Mouse (Mus musculus) frontal cortex, postnatal 14 days (tissue): ENCODE measurements around the gene Cox6b1.

Source experiments
- DNase-seq, 2 experiments: peaks; one replicate each; pipeline ENCODE4 v3.0.0; 2022; ENCODE audit warnings: low spot score in 2 of 2

Gene Cox6b1

DNA sequence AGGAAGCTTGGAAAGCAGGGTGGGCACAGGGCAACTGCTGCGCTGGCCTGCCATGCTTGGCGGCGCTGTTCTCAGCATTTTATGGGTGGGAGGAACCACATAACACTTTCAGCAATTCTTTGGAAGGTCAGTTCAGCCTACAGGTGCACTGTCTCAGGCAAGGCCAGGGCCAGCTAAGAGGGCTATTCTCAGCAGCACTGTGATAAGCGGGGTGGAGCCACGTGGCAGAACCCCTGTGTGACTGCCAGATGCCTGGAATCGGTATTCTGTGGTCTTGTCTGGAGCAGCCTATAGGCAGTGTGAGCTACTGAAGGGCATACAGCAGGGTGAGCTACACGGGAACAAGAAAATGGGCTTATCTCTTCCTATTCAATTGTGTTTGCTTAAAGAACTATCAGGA, 15.9 kb downstream of the Cox6b1 start:
- no peak for DNase-seq

DNA sequence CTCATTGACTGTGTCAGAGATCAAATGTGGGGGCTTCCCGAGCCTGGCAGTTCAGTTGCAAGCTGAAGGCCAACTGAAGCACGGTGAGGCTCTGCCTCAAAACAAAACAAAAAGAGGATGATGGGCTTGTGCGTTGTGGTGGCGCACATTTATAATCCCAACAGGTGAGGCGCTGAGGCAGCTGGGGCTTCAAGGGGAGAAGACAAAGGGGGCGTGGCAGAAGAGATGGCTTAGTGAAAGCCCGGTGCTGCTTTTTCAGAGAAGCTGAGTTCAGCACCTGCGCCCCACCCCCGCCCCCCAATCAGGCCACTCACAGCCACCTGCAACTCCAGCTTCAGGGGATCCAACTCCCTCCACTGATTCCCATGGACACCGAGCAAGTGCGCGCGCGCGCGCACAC, 17.5 kb downstream of the Cox6b1 start:
- no peak for DNase-seq

DNA sequence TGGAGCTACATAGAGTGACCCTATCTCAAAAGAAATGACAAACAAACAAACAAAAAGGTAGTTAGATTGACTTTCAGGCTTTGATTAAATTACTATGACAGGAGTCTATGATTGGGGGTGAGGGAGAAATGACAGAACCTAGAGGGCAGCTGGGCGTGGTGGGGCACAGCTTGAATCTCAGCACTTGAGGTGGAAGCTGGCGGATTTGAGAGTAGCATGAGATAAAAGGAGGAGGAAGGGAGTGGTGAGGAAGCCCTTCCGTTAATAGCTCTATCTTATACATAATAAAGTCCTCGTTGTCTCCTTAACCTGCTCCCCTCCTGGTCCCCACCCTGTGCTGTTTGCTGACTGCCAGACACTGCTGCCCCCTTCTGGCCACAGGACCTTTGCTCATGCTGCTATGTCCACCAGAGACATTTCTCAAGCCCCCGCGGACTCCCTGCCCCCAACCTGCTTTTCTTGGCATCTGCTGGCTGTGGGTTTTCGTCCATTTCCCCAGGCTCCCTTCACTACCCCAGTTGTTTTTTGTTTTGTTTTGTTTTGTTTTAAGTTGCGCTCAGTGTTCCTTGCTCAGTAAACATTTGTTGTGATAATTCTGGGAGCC, 18.1 kb downstream of the Cox6b1 start:
- no peak for DNase-seq

DNA sequence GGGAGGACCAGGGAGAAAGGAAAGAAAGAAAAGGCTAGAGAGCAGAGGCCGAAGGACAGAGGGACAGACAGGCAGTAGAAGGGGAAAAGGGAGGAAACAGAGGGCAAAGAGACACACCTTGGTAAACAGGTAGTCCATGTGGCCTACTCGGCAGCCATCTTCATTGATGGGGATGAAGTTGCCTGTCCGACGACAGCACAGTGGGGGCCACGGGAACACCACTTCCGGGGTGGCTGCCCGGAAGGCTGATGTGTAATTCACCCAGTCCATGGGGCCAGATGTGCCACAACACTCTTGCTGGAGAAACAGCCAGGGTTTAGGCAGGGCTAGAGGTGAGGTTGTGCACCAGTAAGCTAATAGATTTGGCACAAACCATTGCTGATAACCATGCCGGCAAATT, 21.0 kb downstream of the Cox6b1 start:
- DNase-seq, result no peak

DNA sequence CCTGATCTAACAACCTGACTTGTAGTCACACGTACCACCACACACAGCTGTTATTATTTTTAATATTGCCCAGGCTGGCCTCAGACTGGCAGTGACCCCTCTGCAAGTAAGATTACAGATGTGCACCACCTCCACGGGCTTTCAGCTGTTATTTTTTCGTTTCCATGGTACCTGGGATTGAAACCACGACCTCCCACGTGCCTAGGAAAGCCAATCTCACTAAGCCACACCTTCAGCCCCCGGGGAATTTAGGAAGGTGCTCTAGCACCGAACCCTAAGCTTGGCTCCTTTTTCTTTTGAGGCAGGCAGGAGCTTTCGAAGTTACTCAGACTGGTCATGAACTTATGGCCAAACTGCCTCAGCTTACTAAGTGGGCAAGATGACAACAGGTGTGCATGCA, 21.5 kb downstream of the Cox6b1 start:
- DNase-seq, result no peak

DNA sequence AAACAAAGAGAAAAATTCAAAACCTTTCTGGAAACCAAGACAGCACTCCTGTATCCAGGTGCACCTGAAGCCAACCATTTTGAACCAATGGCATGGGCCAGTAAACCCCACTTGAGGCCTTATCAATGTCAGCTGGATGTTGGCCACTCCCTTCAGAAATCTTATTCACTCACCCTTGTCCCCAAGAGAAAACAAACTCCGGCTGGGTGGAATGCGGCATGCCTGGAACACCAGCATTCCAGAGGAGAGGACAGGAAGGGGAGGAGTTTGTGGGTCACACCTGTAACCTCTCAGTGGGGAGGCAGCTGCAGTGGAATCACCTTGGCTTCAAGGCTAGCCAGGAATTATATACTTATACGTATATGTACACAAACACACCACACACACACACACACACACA, 23.4 kb downstream of the Cox6b1 start:
- DNase-seq, result no peak

GRCm38 (mm10) chr7:30600651-30601050, 25.3 kb downstream of the Cox6b1 start:
- no peak for DNase-seq

DNA sequence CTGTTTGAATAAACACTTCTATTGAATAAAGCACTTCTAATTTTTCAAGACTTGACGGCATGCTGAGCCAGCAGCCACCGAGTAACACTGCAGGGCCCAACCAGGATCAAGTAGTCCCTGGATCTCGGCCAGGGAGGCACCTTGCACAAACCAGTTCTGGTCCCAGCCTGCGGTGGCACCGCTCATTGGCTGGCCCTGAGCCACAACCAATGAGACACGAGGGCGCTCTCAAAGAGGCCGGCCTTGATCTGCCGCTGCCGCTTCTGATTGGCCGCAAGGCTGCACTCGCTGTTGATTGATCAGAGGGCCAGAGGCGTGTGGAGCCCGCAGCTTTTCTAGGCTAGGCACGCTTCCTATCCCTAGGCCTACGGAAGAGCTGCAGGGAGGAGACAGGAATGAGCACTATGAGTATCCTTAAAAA, 26.0 kb downstream of the Cox6b1 start:
- peak; percentile 85 to 87 for DNase-seq

DNA sequence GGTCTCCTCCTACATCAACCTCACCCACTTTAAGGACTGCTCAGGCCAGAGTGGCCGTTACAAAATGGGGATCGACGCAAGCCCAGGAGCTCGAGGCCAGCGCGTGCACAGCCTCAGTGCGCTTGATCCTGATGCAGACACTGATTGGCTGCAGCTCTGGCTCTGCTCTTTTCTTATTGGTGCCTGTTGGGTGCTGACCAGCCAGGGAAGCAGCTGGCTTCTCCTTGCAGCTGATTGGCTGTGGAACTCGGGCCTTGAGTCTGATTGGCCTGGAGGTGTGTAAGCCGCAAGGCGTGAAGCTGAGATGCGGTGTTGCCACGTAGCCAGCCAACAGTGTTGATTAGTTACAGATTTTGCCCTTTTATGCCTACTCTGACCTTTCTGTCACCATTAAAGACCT, 27.2 kb downstream of the Cox6b1 start, which contains the start of gene Zbtb32:
Gene Zbtb32 (minus strand): TSS at position 124 of the 400 bp plus-strand sequence.
- no peak for DNase-seq

DNA sequence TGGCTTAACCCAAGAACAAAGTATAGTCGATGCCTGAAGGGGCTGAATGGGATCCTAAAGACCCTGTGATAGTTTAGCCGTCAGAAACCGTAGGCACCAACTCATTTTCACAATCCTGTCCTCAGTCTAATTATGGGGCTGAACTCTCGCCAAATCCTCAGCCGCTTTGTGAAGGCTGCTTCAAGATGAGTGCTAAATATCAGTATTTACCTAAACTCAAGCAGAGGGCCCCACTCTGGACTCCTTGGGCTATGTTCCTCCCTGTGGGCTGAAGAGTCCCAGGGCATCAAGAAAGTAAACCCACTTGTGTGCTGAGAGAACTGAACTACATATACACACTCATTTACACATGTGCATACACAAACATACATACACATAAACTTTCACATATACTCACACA, 29.1 kb downstream of the Cox6b1 start:
- DNase-seq, result no peak

DNA sequence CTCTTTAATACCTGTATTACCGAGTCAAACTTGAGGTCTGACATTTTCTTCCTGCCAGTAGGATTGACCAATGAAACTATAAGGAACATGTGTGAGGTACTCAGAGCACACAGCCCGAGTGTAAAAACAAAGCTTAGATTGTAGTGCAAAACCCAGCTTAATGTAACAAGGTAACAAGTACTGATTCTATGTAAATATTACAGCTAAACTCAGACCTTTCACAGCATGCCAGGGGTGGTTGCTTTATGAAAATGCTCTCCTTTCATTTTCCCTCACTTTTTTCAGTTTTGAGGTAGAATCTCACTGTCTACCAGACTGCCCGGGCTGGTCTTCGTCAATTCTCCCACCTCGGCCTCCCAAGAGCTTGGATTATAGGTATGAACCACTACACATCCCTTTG, 29.9 kb downstream of the Cox6b1 start:
- no peak for DNase-seq

DNA sequence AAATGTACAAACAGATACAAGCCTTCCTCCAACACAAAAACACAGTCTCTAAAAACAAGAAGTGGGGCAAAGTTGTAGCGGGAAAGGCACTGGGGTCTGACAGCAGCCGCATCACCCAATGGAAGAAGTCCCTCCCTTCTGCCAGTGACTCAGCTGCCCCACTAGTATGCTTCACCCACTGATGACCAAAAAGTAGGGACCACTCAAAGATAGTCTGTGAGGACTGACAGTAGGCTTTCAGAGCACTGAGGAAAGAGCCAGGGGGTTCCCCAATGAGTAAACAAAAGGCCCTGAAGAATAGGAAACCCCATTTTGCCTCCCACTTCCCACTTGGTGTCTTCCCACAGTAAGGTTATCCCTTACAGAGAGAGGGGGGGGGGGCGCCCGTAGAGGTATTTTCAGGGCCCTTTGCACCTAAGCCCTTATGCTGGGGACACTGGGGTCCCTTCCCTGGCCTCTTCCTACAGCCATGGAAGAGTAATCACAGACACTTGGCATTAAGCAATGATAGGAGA, 31.4 kb downstream of the Cox6b1 start:
- DNase-seq, result no peak

GRCm38 (mm10) chr7:30593579-30594509, 32.1 kb downstream of the Cox6b1 start:
- DNase-seq, result no peak

- no peak for DNase-seq
Observed at GRCm38 (mm10) chr7:30592772-30593423, 33.1 kb downstream of the Cox6b1 start.

DNA sequence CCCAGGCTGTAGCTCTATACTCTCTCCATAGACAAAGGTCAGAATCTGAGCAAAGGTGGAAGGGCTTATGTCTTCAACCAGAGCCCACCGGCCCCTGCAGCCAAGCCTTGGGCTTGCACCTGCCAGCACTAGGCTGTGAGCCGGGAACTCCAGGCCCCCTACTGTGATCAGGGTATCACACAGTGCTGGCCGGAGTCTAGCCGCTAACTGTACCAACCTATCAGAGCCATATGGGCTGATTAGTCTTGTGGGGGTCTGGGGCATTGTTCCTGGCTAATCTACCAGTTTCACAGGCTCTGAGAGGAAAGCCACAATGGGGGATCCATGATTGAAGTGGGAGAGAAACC, 34.4 kb downstream of the Cox6b1 start:
- DNase-seq, result no peak

GRCm38 (mm10) chr7:30590927-30591604, 34.9 kb downstream of the Cox6b1 start:
- no peak for DNase-seq

DNA sequence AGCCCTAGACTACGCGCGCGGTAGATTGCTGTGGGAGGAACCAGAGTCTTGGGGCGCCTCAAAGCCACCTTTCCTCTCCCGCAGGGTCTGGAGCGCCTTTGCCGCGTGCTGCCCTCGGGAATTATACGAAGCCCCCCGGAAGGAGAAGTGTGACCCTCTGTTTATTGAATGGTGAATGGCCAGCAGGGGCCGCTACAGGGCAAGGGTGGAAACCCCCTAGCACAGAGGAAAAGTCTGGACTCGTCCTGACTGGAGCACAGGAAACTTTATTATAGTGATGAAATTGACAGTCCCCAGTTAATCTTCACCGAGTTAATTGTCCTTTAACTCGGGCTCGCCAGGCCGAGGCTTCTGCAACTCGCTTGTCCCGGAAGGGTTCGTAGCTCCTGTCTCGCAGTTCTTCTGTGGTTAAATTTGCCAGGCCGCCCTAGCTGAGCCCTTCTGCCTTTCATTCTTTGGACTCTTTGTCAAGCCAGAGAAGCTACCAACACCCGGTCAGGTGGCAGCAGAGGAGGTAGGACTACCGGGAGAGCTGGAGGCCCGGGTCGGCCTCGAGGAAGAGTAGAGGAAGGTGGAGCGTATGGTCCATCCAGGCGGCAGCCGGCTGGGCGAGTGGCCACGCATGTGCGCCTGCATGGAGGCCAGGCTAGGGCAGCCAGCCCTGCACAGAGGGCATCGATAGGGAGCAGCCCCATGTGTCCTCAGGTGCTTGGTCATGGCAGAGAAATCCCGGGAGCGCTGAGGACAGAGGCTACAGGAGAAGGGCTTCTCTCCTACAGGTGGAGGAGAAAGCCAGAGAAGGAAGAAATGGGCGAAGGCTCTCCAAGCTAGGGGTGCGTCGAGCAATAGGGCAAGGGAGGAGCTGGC, 36.3 kb downstream of the Cox6b1 start:
- DNase-seq, result peak; percentile 66 to 77

DNA sequence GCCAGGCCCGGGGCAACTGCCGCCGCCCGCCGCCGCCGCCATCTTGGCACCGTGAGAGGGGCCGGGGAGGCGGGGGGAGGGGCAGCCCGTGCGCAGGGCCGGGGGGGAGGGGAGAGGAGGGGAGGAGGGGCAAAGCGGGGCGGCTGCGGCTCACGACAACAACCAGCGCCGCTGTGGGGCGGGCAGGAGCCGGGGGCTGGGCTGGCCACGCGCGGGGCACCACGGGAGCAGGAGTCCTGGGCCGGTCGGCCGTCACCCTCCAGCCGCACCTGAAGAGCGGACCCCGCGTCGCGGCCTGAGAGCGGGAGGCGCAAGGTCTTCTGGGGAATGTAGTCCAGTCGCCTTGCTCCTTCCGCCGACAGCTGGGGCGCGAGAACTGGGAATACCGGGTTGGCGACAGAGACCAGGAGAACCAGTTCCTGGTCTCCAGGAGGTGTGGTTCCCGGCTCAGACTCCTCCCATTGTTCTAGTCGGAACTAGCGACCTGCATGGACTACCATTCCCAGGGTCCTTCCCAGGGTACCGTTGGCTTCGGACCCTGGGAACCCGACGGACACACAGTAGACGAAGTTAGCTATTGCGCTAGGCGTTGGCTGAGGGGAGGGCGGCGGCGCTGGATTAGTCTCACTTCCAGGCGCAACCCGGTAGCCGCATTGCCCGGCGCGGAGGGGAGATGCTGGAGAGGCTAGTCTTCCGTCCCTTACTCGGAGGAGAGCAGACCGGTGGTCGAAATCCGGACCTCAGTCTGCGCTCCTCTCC, 37.1 kb downstream of the Cox6b1 start, which contains the start of gene Kmt2b:
Gene Kmt2b (minus strand): TSS at position 51 of the 759 bp plus-strand sequence.
- DNase-seq, result peak; percentile 93 to 97

- DNase-seq, result peak in 1 of 2 experiments; percentile 57
Observed at GRCm38 (mm10) chr7:30587842-30588667, 37.9 kb downstream of the Cox6b1 start.
